Mouse (Mus musculus) spleen, postnatal 10 days (tissue): ENCODE measurements around the gene Ica1.
A peak's percentile ranks its signal among the peaks of the same experiment; 100 is the strongest.

Source experiments
- DNase-seq, 2 experiments: peaks; one replicate each; pipeline ENCODE4 v3.0.0; 2021 to 2022; ENCODE audit warnings: low spot score in 2 of 2

Ica1 gene

GRCm38 (mm10) chr6:8742449-8742848 is 35.8 kb downstream of the Ica1 start:
- no peak for DNase-seq

DNA sequence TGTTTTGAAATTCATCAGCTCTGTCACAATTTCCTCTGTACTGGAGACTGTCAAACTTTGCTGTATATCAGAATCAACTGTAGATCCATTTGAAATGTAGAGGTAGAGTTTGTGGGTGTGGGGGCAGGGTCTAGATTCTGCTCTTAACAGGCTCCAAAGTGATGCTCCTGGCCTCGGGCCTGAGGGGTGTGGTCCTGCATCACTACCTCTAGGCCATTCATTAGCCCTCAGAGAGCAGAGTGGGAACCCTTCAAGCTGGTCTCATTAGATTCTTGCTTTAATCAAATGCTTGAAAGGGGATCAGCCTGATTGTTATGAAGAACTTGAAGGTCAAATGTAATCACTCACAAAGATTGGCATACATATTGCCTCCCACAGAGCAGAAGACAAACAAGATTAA is 36.6 kb downstream of the Ica1 start:
- no peak for DNase-seq

GRCm38 (mm10) chr6:8740092-8740491 is 38.2 kb downstream of the Ica1 start:
- no peak for DNase-seq

- peak in 1 of 2 experiments; percentile 19 for DNase-seq
These were observed 39.9 kb downstream of the Ica1 start for GRCm38 (mm10) chr6:8738396-8738795.

GRCm38 (mm10) chr6:8736493-8736820 is 41.8 kb downstream of the Ica1 start:
- DNase-seq = no peak

GRCm38 (mm10) chr6:8735657-8736492 is 42.4 kb downstream of the Ica1 start:
- DNase-seq = peak; percentile 32 to 80

DNA sequence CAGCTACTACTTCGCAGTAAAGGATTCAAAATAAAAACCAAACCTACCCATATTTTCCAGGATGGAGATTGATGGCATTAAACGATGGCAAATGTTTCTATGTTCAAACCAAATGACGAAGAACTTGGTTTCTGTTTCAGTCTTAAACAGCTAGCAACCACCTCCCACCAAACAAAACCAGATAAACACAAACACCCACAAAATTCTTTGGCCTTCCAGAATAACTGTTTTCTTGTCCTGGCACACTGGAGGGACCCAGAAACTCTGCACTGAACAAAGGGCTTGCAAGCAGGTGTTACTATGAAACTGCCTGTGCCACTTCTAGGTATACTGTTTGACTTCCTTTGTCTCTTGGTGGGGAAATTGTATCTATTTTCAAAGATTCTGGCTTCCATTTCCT is 43.2 kb downstream of the Ica1 start:
- DNase-seq = no peak

- DNase-seq = no peak
These were observed 45.8 kb downstream of the Ica1 start for GRCm38 (mm10) chr6:8732492-8732891.

DNA sequence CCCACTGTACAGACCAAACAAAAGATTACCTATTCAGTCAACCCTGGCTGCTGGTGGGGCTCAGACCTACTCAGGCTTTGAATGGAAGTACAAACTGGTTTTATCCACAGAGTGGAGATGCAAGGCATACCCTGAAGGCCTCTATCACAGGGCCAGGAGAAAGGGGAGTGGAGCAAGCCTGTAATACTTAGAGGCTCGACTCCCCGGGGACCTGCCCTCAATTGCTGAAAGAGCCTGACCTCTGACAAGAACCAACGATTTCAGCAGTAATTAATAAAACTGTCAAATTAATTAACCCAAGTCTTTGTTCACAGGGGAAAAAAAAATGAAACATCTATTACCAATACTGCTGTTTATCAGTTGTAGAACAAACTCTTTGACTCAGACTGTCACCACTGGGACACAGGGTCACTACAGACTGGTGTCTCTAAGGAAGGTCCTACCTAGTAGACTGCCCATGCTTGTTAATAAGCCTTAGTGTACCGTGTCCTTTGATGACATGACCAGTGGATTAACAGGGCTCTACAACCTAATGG is 46.6 kb downstream of the Ica1 start:
- no peak for DNase-seq

DNA sequence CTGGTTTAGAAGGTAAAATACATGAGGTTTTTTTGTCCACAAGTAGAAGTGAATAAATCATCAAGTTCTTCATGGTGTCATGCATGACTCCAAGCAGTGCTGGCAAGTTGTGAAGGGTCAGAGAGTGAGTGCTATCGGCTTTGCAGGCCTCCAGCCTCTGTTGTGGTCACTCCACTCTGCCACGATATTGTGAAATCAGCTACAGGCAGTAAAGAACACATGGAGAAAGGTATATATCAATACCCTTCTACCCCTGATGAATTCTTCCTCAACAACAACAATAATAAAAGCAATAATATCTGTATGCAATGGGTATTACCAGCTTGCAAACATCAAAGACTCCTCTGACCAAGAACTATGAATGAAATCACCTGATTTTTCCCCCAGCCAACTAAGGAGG is 47.9 kb downstream of the Ica1 start:
- no peak for DNase-seq

DNA sequence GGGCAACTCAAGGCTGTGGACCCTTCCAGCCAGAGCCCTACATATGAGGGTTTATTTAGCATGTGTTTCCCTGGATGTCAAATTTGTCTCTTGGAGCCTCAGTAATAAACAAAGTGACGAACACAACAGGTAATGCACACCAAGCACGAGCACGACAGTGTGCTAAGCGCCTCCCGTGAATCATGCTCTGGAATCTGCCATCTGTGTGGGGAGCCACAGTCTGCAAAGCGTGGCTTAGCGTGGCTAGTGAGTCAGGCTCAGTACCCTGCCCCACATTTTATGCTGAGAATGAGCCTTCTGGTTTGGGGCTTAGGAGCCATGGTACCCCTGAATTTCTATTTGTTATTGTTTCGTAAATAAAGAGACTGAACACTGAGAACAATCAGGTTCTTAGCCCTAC is 50.5 kb downstream of the Ica1 start:
- DNase-seq = no peak

GRCm38 (mm10) chr6:8725610-8726009 is 52.7 kb downstream of the Ica1 start:
- DNase-seq = no peak

- DNase-seq = no peak
These were observed 58.6 kb downstream of the Ica1 start for GRCm38 (mm10) chr6:8719692-8720091.

- DNase-seq = no peak
These were observed 60.3 kb downstream of the Ica1 start for GRCm38 (mm10) chr6:8717967-8718366.

- DNase-seq = no peak
These were observed 61.7 kb downstream of the Ica1 start for GRCm38 (mm10) chr6:8716539-8716938.

GRCm38 (mm10) chr6:8711246-8711645 is 67.0 kb downstream of the Ica1 start:
- DNase-seq = no peak

GRCm38 (mm10) chr6:8694636-8695514 is 83.4 kb downstream of the Ica1 start:
- peak in 1 of 2 experiments; percentile 51 for DNase-seq

DNA sequence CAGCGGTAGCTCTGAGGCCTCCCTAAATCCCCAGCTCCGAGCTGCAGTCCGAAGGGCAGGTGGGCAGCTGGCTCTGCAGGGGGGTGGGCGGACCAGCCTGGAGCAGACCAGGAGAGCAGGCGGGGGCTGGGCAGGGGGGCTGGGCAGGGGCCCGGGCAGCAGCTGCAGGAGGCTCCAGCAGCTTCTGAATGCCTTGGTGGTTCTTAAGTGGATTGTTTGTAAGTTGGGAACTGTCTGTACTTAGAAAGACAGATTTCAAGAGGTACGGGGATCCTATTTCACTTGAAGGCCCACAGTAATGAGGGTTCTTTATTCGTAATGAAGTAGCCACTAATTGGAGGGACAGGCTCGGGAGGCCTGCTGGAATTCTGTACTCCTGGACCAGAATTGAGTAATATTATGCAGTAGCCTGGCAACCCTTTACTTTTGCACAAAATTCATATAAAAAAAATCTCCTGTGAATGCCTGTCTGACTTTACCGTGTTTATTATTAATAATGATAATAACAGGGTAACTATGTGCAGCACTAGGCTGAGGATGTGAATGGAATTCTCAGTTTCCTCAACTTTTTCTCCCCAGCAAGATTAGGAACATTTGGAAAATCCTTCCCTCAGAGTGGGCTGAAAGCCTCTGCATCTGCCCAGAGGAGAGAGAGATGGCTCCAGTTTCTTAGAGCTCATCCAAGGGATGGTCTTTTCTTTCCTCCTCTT is 84.2 kb downstream of the Ica1 start:
- DNase-seq = no peak

GRCm38 (mm10) chr6:8693141-8693881 is 85.0 kb downstream of the Ica1 start:
- no peak for DNase-seq

DNA sequence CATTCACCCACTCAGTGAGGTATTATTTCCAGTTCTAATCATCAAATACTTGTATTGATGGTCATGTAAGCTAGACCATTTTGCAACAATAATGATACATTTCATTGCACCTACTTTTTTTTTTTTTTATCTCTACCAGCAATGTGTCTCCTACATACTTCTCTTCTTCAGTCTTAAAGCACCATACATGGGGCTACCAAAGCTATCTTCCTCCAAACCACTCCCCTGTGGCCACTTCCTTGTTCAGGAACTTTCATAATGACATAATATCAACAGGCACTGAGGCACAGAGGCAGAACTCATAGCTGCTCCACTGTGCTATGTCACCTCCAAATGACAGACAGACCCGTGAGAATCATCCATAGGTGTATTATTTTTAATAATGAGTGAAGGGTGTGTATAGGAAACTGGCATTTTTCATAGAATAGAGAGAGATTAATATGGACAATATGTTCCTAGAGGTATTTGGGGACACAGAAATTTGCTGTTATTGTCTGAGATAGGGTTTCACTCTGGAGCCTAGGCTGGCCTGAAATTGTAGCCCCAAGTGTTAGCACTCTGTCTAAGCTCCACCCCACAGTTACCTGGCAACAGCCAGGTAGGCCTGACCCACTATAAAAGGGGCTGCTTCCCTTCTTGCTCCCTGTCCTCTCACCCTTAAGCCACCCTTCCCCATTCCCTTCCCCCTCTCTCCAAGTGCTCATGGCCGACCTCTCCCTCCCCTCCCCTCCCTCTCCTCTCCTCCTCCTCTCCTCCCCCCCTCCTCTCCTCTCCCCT is 86.9 kb downstream of the Ica1 start:
- no peak for DNase-seq

DNA sequence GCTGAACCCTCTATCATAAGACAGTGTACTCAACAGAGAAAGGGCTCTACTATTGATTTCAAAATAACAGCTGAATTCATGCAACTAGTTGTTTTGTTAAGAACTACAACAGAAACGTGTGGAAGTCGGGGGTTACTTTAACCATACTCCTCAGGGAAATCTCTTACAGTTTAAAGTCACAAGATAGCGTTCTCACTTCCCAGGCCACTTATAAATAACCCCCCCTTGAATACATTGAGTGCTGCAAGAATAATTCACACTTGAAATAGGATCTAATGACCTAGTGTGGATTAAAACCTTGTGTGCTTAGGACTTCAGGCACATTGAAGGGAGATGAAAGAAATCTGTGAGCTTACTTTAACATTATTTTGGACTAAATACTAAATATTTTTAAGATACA is 87.8 kb downstream of the Ica1 start:
- DNase-seq = no peak
